Mouse (Mus musculus): Measurements from ENCODE around the gene Zfand3. TPM values are rescaled to one million over a fixed set of nuclear protein-coding genes. Genes with fewer than 3 reads are reported as not detected.

The Zfand3 gene
- polyA plus RNA-seq, 1 experiment: 69.3 TPM

DNA sequence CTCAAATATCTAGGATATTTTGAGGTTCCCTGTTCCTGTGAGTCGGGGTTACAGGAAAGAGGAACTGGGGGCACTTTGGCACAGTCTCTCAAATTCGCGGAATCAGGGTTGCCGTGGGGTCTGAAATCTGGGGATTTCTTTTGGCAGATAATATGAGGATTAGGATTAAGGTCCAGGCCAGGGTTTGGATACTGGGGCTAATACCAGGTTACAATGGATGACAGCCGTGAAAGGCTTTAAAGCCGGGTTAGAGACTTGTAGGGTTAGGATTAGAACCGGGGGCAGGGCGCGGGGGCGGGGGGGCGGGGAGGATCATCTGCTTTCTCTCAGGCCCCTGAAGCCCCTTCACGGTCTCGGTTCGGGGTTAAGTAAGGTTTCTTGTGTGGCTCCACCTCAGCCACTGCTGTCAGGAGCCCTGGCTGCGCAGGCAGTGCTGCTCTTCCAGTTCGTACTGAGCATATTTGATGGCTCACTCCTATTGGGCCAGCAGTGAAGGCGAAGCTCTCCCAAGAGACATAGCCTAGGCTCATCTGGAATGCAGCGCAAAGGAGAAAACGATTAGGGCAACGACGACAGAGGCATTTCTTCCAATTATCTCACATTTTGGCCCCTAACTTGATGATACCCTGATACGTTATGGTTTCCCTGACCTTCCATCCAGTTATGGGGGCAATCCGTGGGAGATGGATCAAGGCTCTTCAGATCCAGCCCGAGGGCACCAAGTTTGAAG lies 5.8 kb upstream of the Zfand3 start:
- Histone ChIP-seq H3K4me3 (ENCODE audit: low read depth, low read length) (no peak overlapping the region), H3K9me3 (replicated peaks; ENCODE audit: control insufficient read depth, insufficient read depth, low read length, poor library complexity, severe bottlenecking) (no peaks in the 10 kb centered on the region), H3K36me3 (ENCODE audit: control insufficient read depth, insufficient read depth, low read length, poor library complexity, severe bottlenecking) (no peaks in the 10 kb centered on the region), H3K27me3 (ENCODE audit: control insufficient read depth, insufficient read depth, low read length, poor library complexity, severe bottlenecking) (no peaks in the 10 kb centered on the region), H3K4me1 (ENCODE audit: control insufficient read depth, insufficient read depth, low read length) (peaks cover 4% of the 10 kb centered on the region), H3K27ac (ENCODE audit: insufficient read depth, low read length) (no peak overlapping the region), H3K9ac (ENCODE audit: low read depth, poor library complexity, severe bottlenecking) (no peak overlapping the region)
- TF ChIP-seq EP300 (IDR thresholded peaks at IDR 0.05; ENCODE audit: insufficient read depth, low read depth, low read length) (no peak), POLR2A (IDR thresholded peaks at IDR 0.05; ENCODE audit: insufficient read depth, low read length) (no peak), CTCF (IDR thresholded peaks at IDR 0.05; ENCODE audit: low read depth, low read length) (no peak)

DNA sequence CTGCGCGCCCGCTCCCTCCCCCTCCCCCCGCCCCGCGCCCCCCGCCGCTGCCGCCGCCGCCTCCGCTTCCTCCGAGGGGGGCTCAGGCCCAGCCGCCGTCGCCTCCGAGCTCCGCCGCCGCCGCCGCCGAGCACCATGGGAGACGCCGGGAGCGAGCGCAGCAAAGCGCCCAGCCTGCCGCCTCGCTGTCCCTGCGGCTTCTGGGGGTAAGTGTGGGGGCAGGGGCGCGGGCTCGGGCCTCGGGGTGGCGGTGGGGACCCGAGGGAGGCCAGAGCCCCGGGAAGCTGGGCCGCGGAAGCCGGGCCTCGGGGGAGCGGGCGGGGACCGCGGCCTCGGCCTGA lies 540 bp downstream of the Zfand3 start:
- Histone ChIP-seq H3K9me3 (replicated peaks; ENCODE audit: control insufficient read depth, insufficient read depth, low read length, poor library complexity, severe bottlenecking) (no peaks in the 10 kb centered on the region), H3K36me3 (ENCODE audit: control insufficient read depth, insufficient read depth, low read length, poor library complexity, severe bottlenecking) (no peaks in the 10 kb centered on the region), H3K27ac (ENCODE audit: insufficient read depth, low read length) (no peak overlapping the region), H3K4me3 (ENCODE audit: low read depth, low read length) (peak overlapping the region; percentile 80), H3K4me1 (ENCODE audit: control insufficient read depth, insufficient read depth, low read length) (peaks cover 1% of the 10 kb centered on the region), H3K9ac (ENCODE audit: low read depth, poor library complexity, severe bottlenecking) (peak overlapping the region; percentile 99), H3K27me3 (ENCODE audit: control insufficient read depth, insufficient read depth, low read length, poor library complexity, severe bottlenecking) (no peaks in the 10 kb centered on the region)
- TF ChIP-seq EP300 (IDR thresholded peaks at IDR 0.05; ENCODE audit: insufficient read depth, low read depth, low read length) (no peak), CTCF (IDR thresholded peaks at IDR 0.05; ENCODE audit: low read depth, low read length) (no peak), POLR2A (IDR thresholded peaks at IDR 0.05; ENCODE audit: insufficient read depth, low read length) (no peak)

DNA sequence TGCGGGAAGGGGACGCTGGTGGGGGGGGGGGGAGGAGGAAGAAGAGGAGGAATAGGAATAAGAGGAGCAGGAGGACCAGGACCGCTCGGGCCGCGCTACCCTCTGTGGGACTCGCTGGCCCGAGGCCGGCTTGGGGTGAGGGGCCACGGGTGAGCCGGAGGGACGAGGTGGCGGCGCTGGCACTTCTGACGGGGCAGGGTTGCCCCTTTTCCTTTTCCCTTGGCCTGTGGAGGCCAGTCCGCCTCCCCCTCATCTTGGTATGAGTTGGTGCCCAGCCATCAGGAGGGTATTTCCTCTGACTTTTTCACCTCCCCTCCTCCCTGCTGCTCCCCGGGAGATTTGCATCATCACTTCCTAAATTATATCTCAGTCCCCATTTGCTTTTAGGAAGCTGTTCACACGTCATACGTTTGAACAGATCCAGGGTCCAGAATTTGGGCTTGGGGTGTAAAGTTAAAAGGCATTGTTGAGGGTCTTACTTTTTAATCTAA lies 963 bp downstream of the Zfand3 start:
- H3K4me3 ChIP-seq (ENCODE audit: low read depth, low read length): peak overlapping the region; percentile 80
- no peaks in the 10 kb centered on the region for H3K27me3 ChIP-seq (ENCODE audit: control insufficient read depth, insufficient read depth, low read length, poor library complexity, severe bottlenecking)
- no peaks in the 10 kb centered on the region for H3K36me3 ChIP-seq (ENCODE audit: control insufficient read depth, insufficient read depth, low read length, poor library complexity, severe bottlenecking)
- no peaks in the 10 kb centered on the region for H3K9me3 ChIP-seq (replicated peaks; ENCODE audit: control insufficient read depth, insufficient read depth, low read length, poor library complexity, severe bottlenecking)
- H3K9ac ChIP-seq (ENCODE audit: low read depth, poor library complexity, severe bottlenecking): peak overlapping the region; percentile 99
- peaks cover 1% of the 10 kb centered on the region for H3K4me1 ChIP-seq (ENCODE audit: control insufficient read depth, insufficient read depth, low read length)
- no peak overlapping the region for H3K27ac ChIP-seq (ENCODE audit: insufficient read depth, low read length)
- no peak for TF ChIP-seq CTCF (IDR thresholded peaks at IDR 0.05; ENCODE audit: low read depth, low read length)

DNA sequence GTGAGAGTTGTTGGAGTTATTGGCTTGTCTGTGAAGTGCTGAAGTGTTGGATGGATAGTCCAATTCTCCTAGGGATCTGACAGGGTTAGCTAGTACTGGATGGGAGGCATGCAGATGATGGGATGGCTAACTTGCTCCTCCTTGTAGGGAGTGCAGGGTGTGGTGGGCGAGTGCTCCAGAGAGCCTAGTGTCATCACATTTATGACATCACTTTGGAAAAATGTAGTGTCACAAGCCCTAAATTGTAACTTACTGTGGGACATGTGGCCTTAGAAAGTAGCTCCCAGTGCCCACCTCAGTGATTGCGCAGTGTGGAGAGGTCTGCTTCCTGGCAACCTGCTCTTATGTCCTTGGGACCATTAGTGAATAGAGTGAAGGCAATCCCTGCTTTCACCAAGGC lies 2.3 kb downstream of the Zfand3 start:
- H3K9ac ChIP-seq (ENCODE audit: low read depth, poor library complexity, severe bottlenecking): no peak overlapping the region
- H3K4me1 ChIP-seq (ENCODE audit: control insufficient read depth, insufficient read depth, low read length): peaks cover 1% of the 10 kb centered on the region
- H3K27me3 ChIP-seq (ENCODE audit: control insufficient read depth, insufficient read depth, low read length, poor library complexity, severe bottlenecking): no peaks in the 10 kb centered on the region
- H3K4me3 ChIP-seq (ENCODE audit: low read depth, low read length): no peak overlapping the region
- H3K27ac ChIP-seq (ENCODE audit: insufficient read depth, low read length): no peak overlapping the region
- no peaks in the 10 kb centered on the region for H3K9me3 ChIP-seq (replicated peaks; ENCODE audit: control insufficient read depth, insufficient read depth, low read length, poor library complexity, severe bottlenecking)
- TF ChIP-seq CTCF (IDR thresholded peaks at IDR 0.05; ENCODE audit: low read depth, low read length) (no peak), EP300 (IDR thresholded peaks at IDR 0.05; ENCODE audit: insufficient read depth, low read depth, low read length) (no peak)
- no peaks in the 10 kb centered on the region for H3K36me3 ChIP-seq (ENCODE audit: control insufficient read depth, insufficient read depth, low read length, poor library complexity, severe bottlenecking)

DNA sequence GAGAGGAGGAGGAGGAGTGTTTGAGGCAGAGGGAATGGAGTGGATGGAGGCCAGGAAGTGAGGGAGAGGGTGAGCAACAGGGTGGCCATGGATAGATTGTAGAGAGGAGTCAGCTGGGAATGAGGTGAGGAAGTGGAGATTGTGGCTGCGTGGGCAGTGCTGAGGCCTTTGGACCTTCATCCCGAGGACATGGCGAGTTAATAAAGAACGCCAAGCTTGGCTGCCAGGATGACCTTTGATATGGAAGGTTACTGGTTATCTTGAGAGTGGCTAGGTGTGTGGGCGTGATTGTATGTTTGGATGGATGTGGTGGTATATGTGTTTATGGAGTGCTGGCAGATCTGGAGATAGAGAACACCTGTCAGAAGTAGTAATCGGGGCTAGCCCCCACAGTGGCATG lies 3.4 kb downstream of the Zfand3 start:
- no peak overlapping the region for H3K4me3 ChIP-seq (ENCODE audit: low read depth, low read length)
- H3K27me3 ChIP-seq (ENCODE audit: control insufficient read depth, insufficient read depth, low read length, poor library complexity, severe bottlenecking): no peaks in the 10 kb centered on the region
- TF ChIP-seq EP300 (IDR thresholded peaks at IDR 0.05; ENCODE audit: insufficient read depth, low read depth, low read length) (no peak), CTCF (IDR thresholded peaks at IDR 0.05; ENCODE audit: low read depth, low read length) (no peak), POLR2A (IDR thresholded peaks at IDR 0.05; ENCODE audit: insufficient read depth, low read length) (no peak)
- peaks cover 1% of the 10 kb centered on the region for H3K4me1 ChIP-seq (ENCODE audit: control insufficient read depth, insufficient read depth, low read length)
- no peaks in the 10 kb centered on the region for H3K9me3 ChIP-seq (replicated peaks; ENCODE audit: control insufficient read depth, insufficient read depth, low read length, poor library complexity, severe bottlenecking)
- H3K36me3 ChIP-seq (ENCODE audit: control insufficient read depth, insufficient read depth, low read length, poor library complexity, severe bottlenecking): no peaks in the 10 kb centered on the region
- H3K27ac ChIP-seq (ENCODE audit: insufficient read depth, low read length): no peak overlapping the region
- H3K9ac ChIP-seq (ENCODE audit: low read depth, poor library complexity, severe bottlenecking): no peak overlapping the region

DNA sequence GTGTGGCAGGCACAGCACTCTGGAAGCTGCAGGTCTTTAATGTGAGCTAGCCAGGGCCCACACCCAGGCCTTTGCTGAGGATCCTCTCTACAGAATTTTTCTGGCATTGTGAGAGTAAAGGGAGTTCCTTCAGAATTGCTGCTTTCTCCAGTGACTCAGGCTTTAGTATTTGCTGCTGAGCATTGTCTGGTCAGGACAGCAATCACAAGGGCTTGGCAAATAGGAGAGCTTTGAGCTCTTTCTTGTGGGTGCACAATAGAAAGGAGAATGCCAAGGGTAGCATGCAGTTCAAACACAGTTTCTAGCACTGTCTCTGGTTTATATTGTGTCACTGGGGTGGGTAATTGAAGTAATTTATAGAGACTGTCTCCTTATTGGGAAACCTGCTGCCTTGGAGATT lies 3.9 kb downstream of the Zfand3 start:
- Histone ChIP-seq H3K36me3 (ENCODE audit: control insufficient read depth, insufficient read depth, low read length, poor library complexity, severe bottlenecking) (no peaks in the 10 kb centered on the region), H3K27me3 (ENCODE audit: control insufficient read depth, insufficient read depth, low read length, poor library complexity, severe bottlenecking) (no peaks in the 10 kb centered on the region), H3K9me3 (replicated peaks; ENCODE audit: control insufficient read depth, insufficient read depth, low read length, poor library complexity, severe bottlenecking) (no peaks in the 10 kb centered on the region), H3K4me3 (ENCODE audit: low read depth, low read length) (no peak overlapping the region), H3K27ac (ENCODE audit: insufficient read depth, low read length) (no peak overlapping the region), H3K4me1 (ENCODE audit: control insufficient read depth, insufficient read depth, low read length) (no peaks in the 10 kb centered on the region), H3K9ac (ENCODE audit: low read depth, poor library complexity, severe bottlenecking) (no peak overlapping the region)
- TF ChIP-seq CTCF (IDR thresholded peaks at IDR 0.05; ENCODE audit: low read depth, low read length): no peak
- no peak for TF ChIP-seq EP300 (IDR thresholded peaks at IDR 0.05; ENCODE audit: insufficient read depth, low read depth, low read length)
- no peak for TF ChIP-seq POLR2A (IDR thresholded peaks at IDR 0.05; ENCODE audit: insufficient read depth, low read length)

Data from ES-Bruce4 (cell line).